Mouse (Mus musculus) embryonic fibroblast, embryonic 13.5 days (primary cell): ENCODE data around the gene Tmem189.

Source experiments
- CTCF ChIP-seq: IDR thresholded peaks from 2 replicates; pipeline ENCODE4 v1.5.1; 2011; ENCODE audit warnings: mild to moderate bottlenecking, control low read depth, low read length, moderate library complexity, borderline replicate concordance; ENCODE audit not compliant: insufficient read depth
- POLR2A ChIP-seq: IDR thresholded peaks from 2 replicates; pipeline ENCODE4 v1.6.1; 2011; ENCODE audit warnings: low read depth, mild to moderate bottlenecking, control low read depth, low read length, moderate library complexity

GRCm38 (mm10) chr2:167669398-167669797, 20.2 kb downstream of the Tmem189 start:
- TF ChIP-seq POLR2A (no peak), CTCF (no peak)
